Mouse (Mus musculus) neutrophil, adult 5-6 weeks (primary cell): ENCODE data around the gene Ccl11. TPM values are rescaled to one million over a fixed set of nuclear protein-coding genes. Genes with fewer than 3 reads are reported as not detected.

ENCODE experiments used
- ATAC-seq: fragments of 151-379, 151-347 bp; 2 replicates; pipeline ENCODE4 v1.8.0; 2017; ENCODE audit warnings: mild to moderate bottlenecking, moderate TSS enrichment; ENCODE audit not compliant: insufficient number of reproducible peaks, poor library complexity, low FRiP score, severe bottlenecking; ENCODE audit errors: extremely low read depth
- total RNA-seq: library from RNA; stranded (forward); fragments of 200-1000 nt; gene quantifications from 2 replicates; pipeline ENCODE4 v1.2.3, GENCODE M21; 2017

The Ccl11 gene
- total RNA-seq = not detected in 2 replicates

- no peak for ATAC-seq
These were observed at the start of gene Ccl11 for GRCm38 (mm10) chr11:82057646-82058045. Gene Ccl11 (plus strand): TSS chr11:82057823.

GRCm38 (mm10) chr11:82010115-82010514 lies 47.5 kb upstream of the Ccl11 start:
- ATAC-seq = no peak

DNA sequence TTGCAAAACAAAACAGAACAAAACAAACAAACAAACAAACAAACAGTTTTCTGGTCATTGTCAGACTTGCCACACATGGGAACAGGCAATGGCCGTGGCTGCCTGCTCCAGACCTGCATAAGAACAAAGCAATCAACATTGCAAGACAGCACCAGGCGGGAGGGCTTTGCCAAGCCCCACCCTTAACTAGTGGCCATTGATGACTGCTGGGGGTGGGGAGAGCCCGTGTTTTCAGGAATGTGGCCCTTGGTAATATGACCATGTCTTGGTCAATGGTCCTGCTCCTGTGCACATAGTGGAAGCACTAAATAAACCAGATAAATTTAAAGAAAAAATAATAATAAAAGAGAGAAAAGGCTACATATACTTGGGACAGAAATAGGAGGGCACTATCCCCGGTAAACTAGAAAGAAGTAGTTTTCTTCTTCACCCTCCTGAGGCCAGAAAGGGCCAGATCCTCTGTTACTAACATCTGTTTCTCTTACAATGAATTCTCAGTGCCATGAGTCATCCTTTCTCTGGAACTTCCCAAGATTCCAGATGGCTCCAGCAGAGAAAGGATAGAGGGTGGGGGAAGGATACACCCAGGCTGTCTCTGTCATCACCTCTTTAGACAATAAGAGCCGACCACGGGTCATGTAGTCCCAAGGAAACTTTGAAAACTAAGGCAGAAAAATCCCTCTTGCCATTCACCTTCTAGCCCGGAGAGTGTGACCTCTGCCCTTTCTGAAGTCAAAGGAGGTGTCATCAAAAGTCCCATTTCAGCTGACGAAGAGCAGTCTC lies 46.0 kb upstream of the Ccl11 start:
- no peak for ATAC-seq

- no peak for ATAC-seq
These were observed 43.9 kb upstream of the Ccl11 start for GRCm38 (mm10) chr11:82013756-82014155.

DNA sequence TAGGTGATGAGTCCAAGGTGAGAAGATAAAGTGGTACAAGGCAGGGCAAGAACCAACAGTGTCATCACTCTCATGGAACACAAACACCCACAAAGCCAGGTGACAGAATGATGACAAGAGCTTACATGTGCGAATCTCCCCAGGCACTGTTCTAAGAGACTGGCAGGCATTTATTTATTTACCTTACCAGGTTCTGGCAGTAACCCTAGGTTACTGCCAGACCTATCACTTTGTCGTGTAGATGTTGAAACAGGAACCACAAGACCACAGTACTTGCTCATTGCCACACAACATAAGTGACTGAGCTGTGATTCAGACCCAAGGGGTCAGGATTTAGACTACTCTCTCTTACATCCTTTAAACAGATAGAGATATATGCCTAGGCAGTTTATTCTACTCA lies 42.6 kb upstream of the Ccl11 start:
- 0 out of 2 replicates have a peak, but pooled peaks have one; percentile 20 for ATAC-seq

DNA sequence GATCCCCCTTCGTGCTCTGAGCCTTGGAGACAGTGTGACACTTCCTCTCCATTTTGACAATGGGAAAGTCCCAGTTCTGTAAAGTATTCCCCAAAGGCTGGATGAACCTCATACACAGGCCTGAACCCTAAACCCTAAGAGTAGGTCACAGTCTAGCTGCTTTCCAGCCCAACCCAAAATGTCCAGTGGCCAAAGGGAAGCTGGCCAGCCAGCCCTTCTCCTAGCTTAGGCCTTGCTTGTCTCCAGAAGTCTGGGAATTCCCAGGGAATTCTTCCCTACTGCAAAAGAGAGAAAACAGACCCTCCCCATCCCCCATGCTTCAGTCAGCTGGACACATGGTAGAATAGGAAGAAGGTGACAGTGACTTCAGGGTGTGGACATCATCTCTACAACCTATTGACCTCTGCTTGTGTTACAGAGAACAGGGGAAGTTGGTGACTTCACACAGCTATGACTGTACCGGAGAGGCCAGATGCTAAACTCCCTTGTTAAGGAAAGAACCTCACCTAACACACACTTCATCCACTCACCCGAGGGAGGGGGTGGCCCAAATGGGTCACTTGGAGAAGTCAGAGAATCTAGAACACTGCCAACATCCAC lies 41.3 kb upstream of the Ccl11 start:
- 0 out of 2 replicates have a peak, but pooled peaks have one; percentile 8 for ATAC-seq

GRCm38 (mm10) chr11:82019389-82019788 lies 38.2 kb upstream of the Ccl11 start:
- no peak for ATAC-seq

- ATAC-seq = no peak
These were observed 37.8 kb upstream of the Ccl11 start for GRCm38 (mm10) chr11:82019793-82020192.

DNA sequence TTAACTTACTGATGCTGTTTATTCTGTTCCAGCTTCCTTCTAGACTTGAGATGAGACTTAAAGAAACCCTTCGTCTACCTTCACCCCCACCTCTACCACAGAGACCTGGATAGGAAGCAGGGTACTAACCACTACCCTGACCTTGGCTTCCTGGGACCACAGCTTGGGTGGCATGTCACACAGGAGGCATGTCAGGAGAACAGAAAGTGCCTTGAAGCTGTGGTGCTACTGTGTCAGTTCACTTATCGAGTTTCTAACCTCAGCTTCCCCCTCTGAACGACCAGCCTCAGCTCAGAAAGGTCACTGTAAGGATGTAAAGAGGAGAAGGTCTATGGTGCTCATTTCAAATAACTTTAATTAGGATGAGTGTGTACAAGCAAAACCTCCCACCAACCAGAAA lies 36.2 kb upstream of the Ccl11 start:
- no peak for ATAC-seq

- no peak for ATAC-seq
These were observed 35.0 kb upstream of the Ccl11 start for GRCm38 (mm10) chr11:82022504-82023056.

GRCm38 (mm10) chr11:82023769-82024168 lies 33.9 kb upstream of the Ccl11 start:
- no peak for ATAC-seq

DNA sequence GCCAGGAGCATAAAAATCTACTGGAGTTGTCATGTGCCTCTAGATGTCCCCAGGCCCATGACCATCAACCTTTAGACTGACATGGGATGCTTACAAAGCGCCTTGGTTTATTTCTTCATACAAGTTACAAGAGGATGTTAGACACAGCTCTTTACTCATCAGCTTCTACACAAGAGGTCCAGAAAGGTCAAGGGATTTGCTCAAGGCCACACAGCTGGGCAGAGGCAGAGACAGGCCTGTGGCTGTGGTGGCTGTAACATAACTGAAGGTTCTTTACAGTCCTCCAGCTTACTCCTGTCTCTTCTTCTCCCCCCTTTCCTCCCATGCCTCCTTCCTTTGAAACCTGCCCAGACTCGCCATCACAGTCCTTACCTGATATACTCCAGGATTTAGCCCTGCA lies 27.5 kb upstream of the Ccl11 start:
- ATAC-seq = no peak

DNA sequence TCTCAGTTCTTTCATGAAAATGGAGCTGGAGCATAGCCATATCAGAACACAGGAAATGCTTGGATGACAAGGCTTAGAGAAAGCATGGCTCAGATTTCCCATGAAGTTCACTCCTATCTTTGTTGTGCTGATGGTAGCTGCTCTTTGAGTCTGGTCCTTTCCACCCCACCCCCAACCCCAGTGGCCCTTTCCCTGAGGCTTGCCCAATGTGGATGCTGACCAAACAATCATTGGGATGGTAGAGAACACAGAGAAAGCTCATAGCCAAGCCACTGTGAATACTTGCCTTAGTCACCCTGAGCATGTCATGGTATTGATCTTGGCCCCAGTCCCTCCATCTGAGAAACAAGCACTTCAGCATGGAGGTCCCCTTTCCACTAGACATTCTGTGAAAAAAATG lies 25.5 kb upstream of the Ccl11 start:
- no peak for ATAC-seq

- no peak for ATAC-seq
These were observed 24.8 kb upstream of the Ccl11 start for GRCm38 (mm10) chr11:82032678-82033344.

DNA sequence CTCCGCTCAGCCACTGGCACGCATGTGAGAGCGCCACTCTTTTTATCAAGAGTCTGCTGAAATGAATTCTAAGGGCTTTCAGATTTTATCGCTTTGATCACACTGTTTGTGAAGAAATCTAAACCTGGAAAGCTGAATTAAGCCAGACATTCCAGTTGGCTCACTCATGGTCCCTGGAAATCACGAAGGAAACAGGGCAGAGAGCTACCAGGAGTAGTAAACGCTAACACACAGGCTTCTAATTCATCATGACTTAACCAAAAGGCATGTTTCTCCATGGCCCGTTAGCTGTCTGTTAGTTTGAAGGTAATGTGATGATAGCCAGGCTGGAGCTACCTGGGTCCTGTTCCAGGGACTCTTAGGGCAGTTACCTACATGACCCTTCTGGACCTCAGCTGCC lies 23.2 kb upstream of the Ccl11 start:
- no peak for ATAC-seq

DNA sequence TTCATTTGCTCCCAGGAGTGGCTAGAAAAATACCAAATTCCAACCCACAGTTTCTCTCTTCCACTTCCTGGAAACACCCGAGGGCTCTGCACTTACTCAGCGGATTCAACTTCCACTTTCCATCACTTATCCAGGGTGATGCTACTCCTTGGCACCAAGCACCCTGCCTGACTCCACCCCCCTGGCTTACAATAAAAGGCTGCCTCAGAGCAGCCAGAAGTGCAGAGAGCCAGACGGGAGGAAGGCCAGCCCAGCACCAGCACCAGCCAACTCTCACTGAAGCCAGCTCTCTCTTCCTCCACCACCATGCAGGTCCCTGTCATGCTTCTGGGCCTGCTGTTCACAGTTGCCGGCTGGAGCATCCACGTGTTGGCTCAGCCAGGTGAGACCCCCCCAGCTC lies 22.3 kb upstream of the Ccl11 start, which contains the start of gene Ccl2:
TSS of gene Ccl2 (plus strand) at position 216 of the 400 bp plus-strand sequence.
- 0 out of 2 replicates have a peak, but pooled peaks have one; percentile 3 for ATAC-seq

GRCm38 (mm10) chr11:82035857-82036256 lies 21.8 kb upstream of the Ccl11 start:
- no peak for ATAC-seq

DNA sequence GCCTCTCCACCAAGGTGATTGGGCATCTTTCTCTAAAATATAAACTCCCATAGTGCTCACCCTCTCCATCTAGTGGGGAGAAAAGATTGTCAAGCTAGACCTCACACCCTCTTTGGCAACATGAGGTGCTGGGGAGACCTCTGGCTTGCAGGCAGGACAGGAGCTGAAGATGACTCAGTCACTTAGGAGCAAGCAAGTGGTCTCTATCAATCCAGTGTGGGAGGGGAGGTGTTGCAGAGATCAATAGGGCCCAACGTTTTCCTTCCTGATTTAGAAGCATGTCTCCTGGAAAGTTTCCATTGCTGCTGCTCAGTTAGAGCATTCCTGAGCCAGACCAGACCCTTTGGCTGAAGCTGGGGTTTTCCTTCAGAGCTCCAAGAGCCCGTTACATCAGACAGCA lies 19.1 kb upstream of the Ccl11 start, which contains the start of gene Gm17268:
TSS of gene Gm17268 (minus strand) at position 28 of the 400 bp plus-strand sequence.
- ATAC-seq = no peak

GRCm38 (mm10) chr11:82039132-82039660 lies 18.4 kb upstream of the Ccl11 start:
- no peak for ATAC-seq
